Mouse (Mus musculus): ENCODE measurements at regions not wholly inside any gene's neighbourhood (a gene's known extent, or its start where the extent isn't known, plus 50 kb on each side); places are given as distances from the start of the nearest gene placed in this dataset.

DNA sequence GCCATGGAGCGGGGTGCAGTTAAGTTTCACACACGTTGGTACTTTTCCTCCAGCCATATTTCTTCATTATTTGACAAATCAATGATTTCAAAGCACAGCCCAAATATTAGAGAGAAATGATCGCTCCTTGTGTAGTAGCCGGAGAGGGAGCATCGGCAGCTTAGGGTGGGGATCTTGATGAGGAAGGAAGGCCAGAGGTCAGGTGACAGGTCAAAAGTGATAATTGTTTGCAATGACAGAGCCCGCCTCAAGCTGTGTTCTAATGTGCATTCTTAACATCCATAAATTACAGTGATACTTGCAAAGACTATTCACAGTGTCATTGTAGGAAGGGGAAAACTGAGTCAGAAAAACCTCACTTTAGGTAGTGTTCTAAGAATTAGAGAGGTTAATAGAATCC, 75.1 kb upstream of the Slc38a2 start:
- CTCF ChIA-PET, result no interaction called here

GRCm38 (mm10) chr15:96773656-96774055, 74.1 kb upstream of the Slc38a2 start:
- CTCF ChIA-PET, result interaction anchor here (0.7 kb wide), 1 partner anchor 183 kb away, joined by 3 read pairs; no protein-coding TSS in a partner anchor

- CTCF ChIA-PET, result interaction anchor here (0.8 kb wide), 1 partner anchor 9 kb away, joined by 5 read pairs; no protein-coding TSS in a partner anchor
Observed at GRCm38 (mm10) chr15:96772701-96773100, 73.2 kb upstream of the Slc38a2 start.

DNA sequence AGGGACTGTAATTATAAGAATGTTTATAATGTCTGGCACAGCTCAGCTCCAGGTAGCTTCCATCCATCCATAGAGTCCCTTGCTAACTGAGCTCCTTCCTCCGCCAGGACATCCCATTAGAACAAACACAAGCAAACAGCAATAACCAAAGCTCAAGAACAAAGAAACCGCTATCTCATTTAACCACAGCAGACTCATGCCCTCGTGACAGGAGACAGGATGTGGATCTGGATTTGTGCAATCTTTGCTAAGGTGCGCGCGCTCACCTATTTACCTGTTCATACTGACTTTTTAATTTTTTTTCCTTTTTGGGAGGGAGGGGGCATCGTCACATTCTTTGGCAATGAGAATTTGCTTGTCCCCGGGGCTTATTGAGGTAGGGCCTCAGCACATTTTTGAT, 71.3 kb upstream of the Slc38a2 start:
- CTCF ChIA-PET, result no interaction called here

GRCm38 (mm10) chr15:96770299-96770698, 70.8 kb upstream of the Slc38a2 start:
- CTCF ChIA-PET, result no interaction called here

DNA sequence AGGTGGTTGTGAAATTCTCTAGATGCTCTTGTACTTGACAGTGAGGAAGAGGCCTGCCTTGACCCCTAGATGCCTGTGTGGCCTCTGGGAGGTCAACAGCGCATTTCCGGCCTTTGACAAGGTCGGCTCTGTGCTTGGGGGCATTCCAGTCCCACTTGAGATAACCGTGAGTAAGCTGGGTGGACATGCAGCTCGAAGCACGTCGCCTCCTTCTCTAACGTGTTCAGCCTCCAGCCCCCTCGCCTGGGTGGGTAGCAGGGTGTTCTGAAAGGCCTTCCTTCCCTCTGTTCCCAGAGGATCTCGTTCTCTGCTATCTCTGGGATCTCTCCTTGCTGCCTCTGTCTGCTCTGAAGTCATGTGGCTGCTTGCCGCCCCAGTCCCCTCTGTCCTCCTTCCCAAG, 70.2 kb upstream of the Slc38a2 start:
- CTCF ChIA-PET, result no interaction called here

- CTCF ChIA-PET, result no interaction called here
Observed at GRCm38 (mm10) chr15:96768301-96768993, 68.9 kb upstream of the Slc38a2 start.

- CTCF ChIA-PET, result no interaction called here
Observed at GRCm38 (mm10) chr15:96767188-96767587, 67.7 kb upstream of the Slc38a2 start.

- CTCF ChIA-PET, result no interaction called here
Observed at GRCm38 (mm10) chr15:96766238-96766637, 66.7 kb upstream of the Slc38a2 start.

GRCm38 (mm10) chr15:96763611-96764010, 64.1 kb upstream of the Slc38a2 start:
- CTCF ChIA-PET, result interaction anchor here (0.6 kb wide), 1 partner anchor 9 kb away, joined by 5 read pairs; no protein-coding TSS in a partner anchor

DNA sequence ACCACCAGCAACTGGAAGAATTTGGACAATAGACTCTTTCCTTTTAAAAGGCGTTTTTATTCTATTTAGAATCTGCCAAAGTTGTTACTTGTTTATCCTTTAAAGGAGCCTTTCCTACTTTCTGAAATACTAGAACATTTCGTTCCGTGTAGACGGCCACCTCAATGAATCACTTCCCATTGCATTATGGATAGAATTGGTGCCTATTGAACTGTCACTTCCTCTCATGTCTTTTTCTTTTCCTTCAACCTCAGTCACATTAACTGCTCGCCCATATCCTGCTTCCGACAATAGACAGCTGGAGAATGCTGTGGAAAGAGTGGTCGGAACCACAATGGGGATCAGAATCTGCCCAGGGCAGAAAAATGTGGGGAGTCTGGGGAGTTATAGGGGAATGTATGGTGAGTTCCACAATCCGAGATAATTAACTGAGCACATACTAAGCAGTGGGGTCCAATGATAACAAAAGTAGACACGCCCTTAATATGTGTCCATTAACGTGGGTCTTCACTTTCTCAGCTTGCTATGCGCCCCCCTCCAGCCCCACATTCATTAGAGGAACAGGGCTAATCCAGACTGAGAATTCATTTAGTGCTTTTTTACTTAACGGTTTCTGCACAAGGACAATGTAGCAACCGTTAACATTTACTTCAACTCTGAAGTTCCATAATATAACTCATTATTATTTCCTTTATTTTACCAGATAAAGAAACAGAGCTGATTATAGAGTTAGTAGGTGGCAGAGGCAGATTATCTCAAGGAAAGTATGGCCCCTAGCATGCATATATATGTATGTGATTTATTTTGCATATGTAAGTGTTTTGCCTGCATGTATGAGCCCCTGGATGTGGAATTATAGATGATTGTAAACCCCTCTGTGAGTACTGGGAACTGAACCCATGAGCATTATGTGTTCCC, 59.8 kb upstream of the Slc38a2 start:
- CTCF ChIA-PET, result no interaction called here

DNA sequence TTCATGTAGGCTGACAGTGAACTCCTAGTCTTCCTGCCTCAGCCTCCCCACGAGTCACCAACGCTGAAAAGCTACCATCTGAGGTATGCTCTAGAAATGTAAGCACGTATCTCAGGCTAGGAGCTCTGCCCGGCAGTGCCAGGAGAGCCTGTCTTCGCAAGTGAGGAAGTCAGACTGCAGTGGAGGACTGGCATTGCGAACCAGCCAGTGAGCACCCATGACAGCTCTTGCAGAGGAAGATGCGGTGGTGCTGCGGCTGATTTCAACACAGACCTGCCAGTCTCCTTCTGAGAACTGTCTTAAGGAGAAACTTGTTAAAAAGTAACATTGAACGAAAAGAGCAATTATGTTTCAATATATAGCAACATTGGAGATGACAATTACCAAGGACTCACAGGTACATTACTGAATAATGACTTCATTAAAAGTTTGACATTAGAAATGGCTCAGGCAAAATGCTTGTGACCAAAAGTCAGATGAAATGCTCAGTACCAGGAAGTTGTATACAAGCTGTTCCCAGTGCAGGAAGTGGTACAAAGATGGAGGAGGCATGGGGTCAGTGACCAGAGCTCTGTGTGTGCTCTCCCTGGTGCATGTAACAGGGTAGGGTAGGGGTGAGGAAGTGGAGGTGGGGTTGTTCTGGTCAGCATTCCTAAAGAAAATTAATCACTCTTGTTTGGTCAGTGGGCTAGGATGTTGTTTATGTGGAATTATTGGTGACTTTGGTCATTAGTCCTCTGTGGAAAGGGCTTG, 58.1 kb upstream of the Slc38a2 start:
- CTCF ChIA-PET, result interaction anchor here (0.6 kb wide), 1 partner anchor 30 kb away, joined by 5 read pairs; no protein-coding TSS in a partner anchor

GRCm38 (mm10) chr15:96756456-96756855, 56.9 kb upstream of the Slc38a2 start:
- CTCF ChIA-PET, result interaction anchor here (0.6 kb wide), 1 partner anchor 22 kb away, joined by 4 read pairs; no protein-coding TSS in a partner anchor

GRCm38 (mm10) chr15:96755951-96756350, 56.4 kb upstream of the Slc38a2 start:
- CTCF ChIA-PET, result interaction anchor here (0.6 kb wide), 1 partner anchor 21 kb away, joined by 4 read pairs; no protein-coding TSS in a partner anchor

DNA sequence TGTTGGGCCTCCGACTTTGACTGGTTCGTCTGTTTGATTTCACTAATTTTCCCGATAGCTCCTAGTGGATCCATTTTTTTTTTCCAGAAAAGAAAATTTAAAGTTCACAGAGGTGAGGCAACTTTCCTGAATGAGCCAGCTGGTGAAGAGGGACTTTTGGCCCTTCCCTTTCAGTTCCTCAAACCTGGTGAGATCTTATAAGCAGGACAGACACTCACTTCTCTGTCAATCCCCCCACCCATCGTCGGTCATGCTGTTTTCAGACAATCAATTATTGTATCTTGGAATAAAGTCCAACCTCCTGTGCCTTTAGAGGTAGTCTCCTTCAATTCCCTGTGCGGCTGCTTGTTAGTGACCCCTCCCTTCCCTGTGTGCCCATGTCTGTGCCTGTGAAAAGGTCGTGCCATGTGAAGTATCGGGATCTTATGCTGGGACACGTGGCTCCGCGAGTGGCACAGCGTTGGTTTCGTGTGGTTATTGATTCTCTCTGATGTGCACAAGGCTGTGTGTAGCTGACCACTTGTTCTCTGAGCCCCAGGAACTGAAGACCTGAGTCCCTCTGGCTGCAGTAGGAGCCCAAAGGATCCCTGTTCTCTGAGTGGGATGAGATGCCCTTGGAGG, 55.9 kb upstream of the Slc38a2 start:
- CTCF ChIA-PET, result no interaction called here

GRCm38 (mm10) chr15:96754079-96754478, 54.5 kb upstream of the Slc38a2 start:
- CTCF ChIA-PET, result no interaction called here

DNA sequence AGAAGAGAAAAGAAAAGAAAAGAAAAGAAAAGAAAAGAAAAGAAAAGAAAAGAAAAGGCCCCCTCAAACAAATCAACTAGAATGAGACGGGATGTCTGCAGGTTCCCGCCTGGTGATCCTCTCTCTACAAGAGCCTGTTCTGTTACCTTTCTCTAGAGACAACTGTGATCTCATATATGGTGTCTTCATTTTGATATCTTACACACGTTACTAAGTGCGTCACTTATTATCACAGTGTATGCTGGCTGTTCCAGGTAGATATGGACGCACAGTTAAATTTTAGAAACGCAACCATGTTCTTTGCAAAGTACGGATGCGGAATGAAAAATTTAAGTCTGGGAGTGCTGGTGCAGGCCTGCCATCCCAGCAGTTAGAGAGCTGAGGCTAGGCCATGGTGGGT, 53.2 kb upstream of the Slc38a2 start:
- CTCF ChIA-PET, result no interaction called here

DNA sequence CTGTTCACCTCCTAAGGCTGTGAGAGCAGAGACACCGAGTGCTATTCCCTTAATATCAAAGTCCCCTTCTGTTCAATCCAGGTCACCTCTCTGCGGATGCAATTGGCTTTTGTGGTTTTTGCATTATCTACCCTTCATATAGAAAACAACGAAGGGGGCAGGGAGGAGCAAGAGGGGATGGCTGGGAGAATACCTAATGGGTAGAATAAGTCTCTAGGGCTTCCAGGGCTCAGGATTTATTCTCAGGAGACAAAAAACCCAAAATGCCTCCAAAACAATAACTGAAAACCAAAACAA, 52.5 kb upstream of the Slc38a2 start:
- CTCF ChIA-PET, result no interaction called here

DNA sequence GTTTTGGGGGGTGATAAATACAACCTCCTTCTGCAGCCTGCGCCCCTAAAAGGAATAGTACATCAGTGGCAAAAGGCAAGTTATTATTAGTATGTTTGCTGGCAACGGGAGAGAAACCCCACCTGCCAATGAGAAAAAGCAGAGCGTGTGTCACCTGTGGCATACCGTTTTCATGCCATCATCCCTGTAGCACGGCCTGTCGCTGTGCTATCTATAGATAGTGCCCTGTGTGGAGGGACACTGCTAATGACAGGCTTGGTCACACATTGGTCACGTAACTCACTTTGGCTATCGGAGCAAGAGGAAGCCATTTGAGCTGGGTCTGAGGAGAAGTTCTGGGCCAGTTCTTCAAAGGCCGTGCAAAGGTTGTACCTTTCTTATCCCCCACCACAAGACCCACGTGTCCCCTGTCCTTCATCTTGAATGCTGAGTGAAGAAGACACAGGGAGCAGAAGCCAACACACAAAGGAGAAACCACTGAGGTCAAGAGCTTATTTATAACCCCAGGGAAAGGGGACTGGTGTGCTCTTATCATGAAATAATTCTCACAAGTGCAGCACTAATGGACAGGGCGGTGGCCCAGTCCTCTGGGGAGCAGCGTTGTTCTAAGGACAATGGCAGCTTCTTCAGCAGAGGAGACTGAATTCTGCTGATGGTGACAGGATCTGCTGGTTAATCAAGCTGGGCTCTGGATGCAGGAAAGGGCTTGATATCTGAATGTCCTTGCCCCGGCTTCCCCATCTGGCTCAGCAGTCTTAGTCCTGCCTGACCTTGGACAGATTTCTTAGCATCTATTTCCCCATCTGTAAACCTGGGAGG, 51.9 kb upstream of the Slc38a2 start:
- CTCF ChIA-PET, result no interaction called here

- CTCF ChIA-PET, result no interaction called here
Observed at GRCm38 (mm10) chr15:96749534-96750256, 50.2 kb upstream of the Slc38a2 start.
